Mouse (Mus musculus) embryonic fibroblast, embryonic 13.5 days (primary cell): ENCODE data around the gene C3.

Experiments used
- CTCF ChIP-seq: IDR thresholded peaks from 2 replicates; pipeline ENCODE4 v1.5.1; 2011; ENCODE audit warnings: mild to moderate bottlenecking, control low read depth, low read length, moderate library complexity, borderline replicate concordance; ENCODE audit not compliant: insufficient read depth
- POLR2A ChIP-seq: IDR thresholded peaks from 2 replicates; pipeline ENCODE4 v1.6.1; 2011; ENCODE audit warnings: low read depth, mild to moderate bottlenecking, control low read depth, low read length, moderate library complexity

DNA sequence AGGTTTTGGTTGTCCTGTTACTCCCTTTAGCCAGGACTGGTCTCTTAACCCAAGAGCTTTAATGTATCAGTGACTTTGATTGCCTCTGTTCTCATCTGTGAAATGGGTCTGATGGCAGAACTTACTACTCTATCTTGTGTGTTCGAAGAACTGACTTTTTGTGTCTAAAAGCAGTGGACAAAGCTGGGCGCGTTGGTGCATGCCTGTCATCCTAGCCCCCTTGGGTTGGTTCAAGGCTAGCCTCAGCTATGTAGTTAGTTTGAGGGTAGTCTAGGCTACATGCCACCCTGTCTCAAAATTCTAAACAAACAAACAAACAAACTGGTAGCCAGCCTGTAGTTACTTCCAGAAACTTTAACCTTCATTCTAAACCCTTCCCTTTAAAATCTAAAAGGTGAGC is 23.5 kb upstream of the C3 start:
- no peak for TF ChIP-seq CTCF
- TF ChIP-seq POLR2A, result no peak
